Mouse (Mus musculus): ENCODE results near the gene Clk2. TPM values are rescaled to one million over a fixed set of nuclear protein-coding genes. Genes with fewer than 3 reads are reported as not detected.

Gene Clk2
- polyA plus RNA-seq (2016; fragmentation: Nextera tagmentation; extraction: Ambion mirVana), result 18.4 and 32.2 TPM in 2 replicates

GRCm38 (mm10) chr3:89164506-89165267, at the start of gene Clk2:
Gene Clk2, plus strand, starts transcription at chr3:89164795.
- WGBS, result under 1% methylated on average over 78 of the region's 79 CpGs
- H3K27ac ChIP-seq, result peak within 1 kb of the TSS; percentile 99
- peaks cover 4% of the 10 kb centered on the region; the same call in 1 of the 2 replicates for H3K27me3 ChIP-seq (ENCODE audit: insufficient read depth, poor library complexity, severe bottlenecking)
- peak within 1 kb of the TSS; percentile 96 for H3K4me3 ChIP-seq
- H3K4me1 ChIP-seq, result peaks cover 28% of the 10 kb centered on the region
- H3K36me3 ChIP-seq, result peaks cover 28% of the 10 kb centered on the region
- peak; percentile 97 for DNase-seq (ENCODE audit: low spot score)
- no peaks in the 10 kb centered on the region for H3K9me3 ChIP-seq

GRCm38 (mm10) chr3:89115522-89115921, 49.1 kb upstream of the Clk2 start:
- DNase-seq (ENCODE audit: low spot score), result no peak

DNA sequence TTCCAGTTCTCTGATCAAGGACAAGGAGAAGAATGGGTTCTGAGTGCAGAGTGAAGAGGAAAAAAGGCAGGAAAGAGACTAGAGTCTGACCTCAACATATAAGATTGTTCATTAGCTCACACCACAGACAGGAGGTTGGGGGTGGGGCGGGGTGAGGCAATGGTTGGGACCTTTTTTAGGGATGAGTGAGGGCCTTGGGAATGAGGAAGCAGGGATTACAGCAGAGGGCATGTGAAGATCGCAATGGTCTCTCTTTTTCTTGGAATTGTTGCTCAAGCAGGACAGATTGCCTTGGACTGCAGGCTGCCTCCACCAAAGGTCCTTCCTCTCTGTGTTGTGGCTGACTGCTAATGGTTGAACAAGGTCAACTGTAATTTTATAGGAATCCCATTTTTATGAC, 41.3 kb upstream of the Clk2 start:
- Histone ChIP-seq H3K36me3 (no peaks in the 10 kb centered on the region), H3K27ac (no peak overlapping the region), H3K4me1 (0 out of 2 replicates have a peak, but pooled peaks cover 4% of the 10 kb centered on the region), H3K27me3 (ENCODE audit: insufficient read depth, poor library complexity, severe bottlenecking) (no peaks in the 10 kb centered on the region), H3K4me3 (no peak overlapping the region), H3K9me3 (no peaks in the 10 kb centered on the region)
- DNase-seq (ENCODE audit: low spot score), result no peak
- 69% methylated on average over 2 of the region's 2 CpGs for WGBS

More at GRCm38 (mm10) chr3:89115522-89115921, 49.1 kb upstream of the Clk2 start:
- Histone ChIP-seq H3K27ac (no peak overlapping the region), H3K36me3 (no peaks in the 10 kb centered on the region), H3K27me3 (ENCODE audit: insufficient read depth, poor library complexity, severe bottlenecking) (no peaks in the 10 kb centered on the region), H3K4me1 (no peaks in the 10 kb centered on the region), H3K9me3 (0 out of 2 replicates have a peak, but pooled peaks cover 3% of the 10 kb centered on the region), H3K4me3 (no peak overlapping the region)
- WGBS, result 7% methylated on average over 2 of the region's 2 CpGs

DNA sequence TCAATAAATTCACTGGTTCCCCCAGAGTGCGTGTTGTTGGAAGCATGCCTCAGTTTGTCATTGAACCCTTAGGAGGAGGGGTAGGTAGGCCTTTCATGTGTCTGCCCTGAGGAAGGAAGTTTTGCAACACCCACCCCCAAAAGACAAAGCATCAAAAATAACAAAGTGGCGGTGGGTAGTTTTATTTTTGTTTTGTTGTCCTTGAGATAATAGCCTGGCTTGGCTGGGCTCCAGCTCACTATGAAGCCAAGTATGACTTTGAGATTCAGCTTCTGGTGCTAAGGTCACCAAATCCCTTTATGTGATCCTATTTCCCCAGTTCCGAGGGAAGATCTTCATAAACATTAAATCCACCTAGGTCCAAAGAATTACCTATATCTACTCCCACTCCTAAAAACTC, 40.4 kb upstream of the Clk2 start:
- DNase-seq (ENCODE audit: low spot score), result no peak
- 64% methylated on average over 3 of the region's 3 CpGs for WGBS
- no peaks in the 10 kb centered on the region for H3K27me3 ChIP-seq (ENCODE audit: insufficient read depth, poor library complexity, severe bottlenecking)
- H3K4me1 ChIP-seq, result 0 out of 2 replicates have a peak, but pooled peaks cover 4% of the 10 kb centered on the region
- H3K27ac ChIP-seq, result no peak overlapping the region
- H3K36me3 ChIP-seq, result no peaks in the 10 kb centered on the region
- no peaks in the 10 kb centered on the region for H3K9me3 ChIP-seq
- no peak overlapping the region for H3K4me3 ChIP-seq

DNA sequence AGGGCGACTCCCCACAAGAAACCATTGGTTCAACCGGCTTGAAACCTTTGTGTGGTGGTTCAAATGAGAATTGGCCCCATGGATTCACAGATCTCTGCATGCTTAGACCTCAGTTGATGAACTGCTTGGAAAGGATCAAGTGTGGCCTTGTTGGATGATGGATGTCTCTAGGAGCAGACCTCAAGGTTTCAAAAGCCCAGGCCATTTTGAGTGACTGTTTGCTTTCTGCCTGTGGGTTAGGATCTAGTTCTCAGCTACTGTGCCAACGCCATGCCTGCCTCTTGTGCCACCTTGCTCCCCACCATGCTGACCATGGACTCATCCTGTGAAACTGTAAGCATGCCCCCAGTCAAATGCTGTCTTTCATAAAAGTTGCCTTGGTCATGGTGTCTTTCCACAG, 38.6 kb upstream of the Clk2 start:
- Histone ChIP-seq H3K27ac (no peak overlapping the region), H3K4me1 (0 out of 2 replicates have a peak, but pooled peaks cover 4% of the 10 kb centered on the region), H3K4me3 (no peak overlapping the region), H3K9me3 (no peaks in the 10 kb centered on the region), H3K36me3 (no peaks in the 10 kb centered on the region), H3K27me3 (ENCODE audit: insufficient read depth, poor library complexity, severe bottlenecking) (no peaks in the 10 kb centered on the region)
- WGBS, result 84% methylated on average over 3 of the region's 3 CpGs
- no peak for DNase-seq (ENCODE audit: low spot score)

- DNase-seq (ENCODE audit: low spot score), result no peak
- 86% methylated on average over 3 of the region's 3 CpGs for WGBS
Measured at GRCm38 (mm10) chr3:89129908-89130307, 34.7 kb upstream of the Clk2 start.

GRCm38 (mm10) chr3:89131816-89132215, 32.8 kb upstream of the Clk2 start:
- Histone ChIP-seq H3K27me3 (ENCODE audit: insufficient read depth, poor library complexity, severe bottlenecking) (peaks cover 34% of the 10 kb centered on the region; the same call in 1 of the 2 replicates), H3K36me3 (no peaks in the 10 kb centered on the region), H3K4me1 (peaks cover 26% of the 10 kb centered on the region), H3K9me3 (no peaks in the 10 kb centered on the region), H3K4me3 (peak overlapping the region; percentile 53), H3K27ac (peak overlapping the region; percentile 11)
- 51% methylated on average over 4 of the region's 4 CpGs for WGBS
- DNase-seq (ENCODE audit: low spot score), result no peak

More at GRCm38 (mm10) chr3:89129908-89130307, 34.7 kb upstream of the Clk2 start:
- H3K27me3 ChIP-seq (ENCODE audit: insufficient read depth, poor library complexity, severe bottlenecking), result peaks cover 24% of the 10 kb centered on the region; the same call in 1 of the 2 replicates
- H3K27ac ChIP-seq, result no peak overlapping the region
- H3K4me1 ChIP-seq, result peaks cover 26% of the 10 kb centered on the region
- no peaks in the 10 kb centered on the region for H3K9me3 ChIP-seq
- no peaks in the 10 kb centered on the region for H3K36me3 ChIP-seq
- H3K4me3 ChIP-seq, result no peak overlapping the region

GRCm38 (mm10) chr3:89132285-89133062, 32.1 kb upstream of the Clk2 start:
- DNase-seq (ENCODE audit: low spot score), result peak; percentile 96
- Histone ChIP-seq H3K27me3 (ENCODE audit: insufficient read depth, poor library complexity, severe bottlenecking) (peaks cover 34% of the 10 kb centered on the region; the same call in 1 of the 2 replicates), H3K4me3 (peak overlapping the region; percentile 53), H3K9me3 (no peaks in the 10 kb centered on the region), H3K4me1 (peaks cover 26% of the 10 kb centered on the region), H3K27ac (peak overlapping the region; percentile 75), H3K36me3 (no peaks in the 10 kb centered on the region)
- WGBS, result 10% methylated on average over 30 of the region's 30 CpGs

- no peaks in the 10 kb centered on the region for H3K9me3 ChIP-seq
- H3K27ac ChIP-seq, result peak overlapping the region; percentile 75
- no peak for DNase-seq (ENCODE audit: low spot score)
- H3K4me1 ChIP-seq, result peaks cover 26% of the 10 kb centered on the region
- H3K27me3 ChIP-seq (ENCODE audit: insufficient read depth, poor library complexity, severe bottlenecking), result peaks cover 34% of the 10 kb centered on the region; the same call in 1 of the 2 replicates
- H3K4me3 ChIP-seq, result no peak overlapping the region
- WGBS, result 56% methylated on average over 7 of the region's 7 CpGs
- no peaks in the 10 kb centered on the region for H3K36me3 ChIP-seq
Measured at GRCm38 (mm10) chr3:89133063-89133450, 31.5 kb upstream of the Clk2 start.

DNA sequence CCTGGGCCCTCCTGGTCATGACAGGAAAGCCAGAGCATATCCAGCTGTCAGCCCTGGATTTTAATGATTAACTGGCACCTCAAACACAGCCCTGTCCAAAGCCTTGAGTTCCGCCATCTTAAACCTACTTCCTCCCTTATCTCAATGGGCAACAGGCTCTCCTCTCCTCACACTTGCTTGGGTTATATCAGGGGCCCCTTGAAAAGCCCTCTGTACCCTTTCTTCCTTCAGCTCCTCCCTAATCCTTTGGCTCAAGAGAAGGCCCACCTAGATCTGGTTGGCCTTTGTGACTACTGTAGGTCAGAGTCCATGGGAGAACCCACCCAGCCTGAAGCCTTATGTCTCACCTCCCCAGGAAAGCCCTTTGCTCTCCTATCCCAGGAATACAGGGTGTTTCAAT, 30.8 kb upstream of the Clk2 start:
- no peak for DNase-seq (ENCODE audit: low spot score)
- WGBS, result 63% methylated on average over 1 of the region's 1 CpGs
- Histone ChIP-seq H3K27ac (peak overlapping the region; percentile 75), H3K4me3 (no peak overlapping the region), H3K27me3 (ENCODE audit: insufficient read depth, poor library complexity, severe bottlenecking) (peaks cover 34% of the 10 kb centered on the region; the same call in 1 of the 2 replicates), H3K36me3 (no peaks in the 10 kb centered on the region), H3K4me1 (peaks cover 26% of the 10 kb centered on the region), H3K9me3 (no peaks in the 10 kb centered on the region)

DNA sequence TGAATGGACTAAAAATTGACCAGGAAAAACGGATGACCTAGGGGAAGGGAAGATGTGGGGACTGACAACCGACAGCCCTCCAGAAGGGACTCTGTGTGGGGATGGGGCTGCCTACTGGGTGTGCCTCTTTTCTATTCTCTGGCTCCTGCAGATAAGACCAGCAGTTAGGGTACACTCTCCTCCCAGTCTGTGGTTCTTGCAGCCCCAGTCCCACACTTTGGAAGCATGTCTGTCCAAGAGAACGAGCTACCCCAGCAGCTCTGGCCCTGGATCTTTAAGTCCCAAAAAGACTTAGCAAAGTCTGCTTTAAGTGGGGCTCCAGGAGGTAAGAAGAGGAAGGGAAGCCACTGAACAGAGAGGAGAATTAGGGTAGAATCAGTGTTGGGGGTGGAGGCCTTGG, 28.6 kb upstream of the Clk2 start, which contains the start of gene Pklr:
TSS of gene Pklr (plus strand) at position 185 of the 400 bp plus-strand sequence.
- Histone ChIP-seq H3K36me3 (no peaks in the 10 kb centered on the region), H3K4me3 (peak within 1 kb of the TSS; percentile 38), H3K4me1 (peaks cover 26% of the 10 kb centered on the region), H3K27ac (peak within 1 kb of the TSS; percentile 59; the same call in 1 of the 2 replicates), H3K27me3 (ENCODE audit: insufficient read depth, poor library complexity, severe bottlenecking) (peaks cover 34% of the 10 kb centered on the region; the same call in 1 of the 2 replicates), H3K9me3 (no peaks in the 10 kb centered on the region)
- WGBS, result 43% methylated on average over 3 of the region's 3 CpGs
- DNase-seq (ENCODE audit: low spot score), result peak; percentile 87

DNA sequence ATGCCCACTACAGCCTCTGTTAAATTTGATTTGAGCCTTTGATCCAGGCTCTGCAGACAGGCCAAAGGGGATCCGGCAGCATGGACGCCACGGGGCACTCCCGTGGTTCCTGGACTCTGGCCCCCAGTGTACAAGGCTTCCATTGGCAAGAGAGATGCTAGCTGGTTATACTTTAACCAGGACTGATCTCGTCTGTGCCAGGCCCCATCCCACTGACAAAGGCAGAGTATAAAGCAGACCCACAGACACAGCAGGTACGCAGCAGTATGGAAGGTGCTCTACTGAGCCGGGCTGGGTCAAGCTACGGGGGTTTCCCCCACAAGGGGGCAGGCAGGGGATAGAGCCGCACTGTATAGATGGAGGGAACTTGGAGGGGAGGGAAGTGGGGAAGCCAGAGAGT, 28.2 kb upstream of the Clk2 start:
- H3K27me3 ChIP-seq (ENCODE audit: insufficient read depth, poor library complexity, severe bottlenecking), result peaks cover 34% of the 10 kb centered on the region; the same call in 1 of the 2 replicates
- peaks cover 26% of the 10 kb centered on the region for H3K4me1 ChIP-seq
- no peak for DNase-seq (ENCODE audit: low spot score)
- no peaks in the 10 kb centered on the region for H3K9me3 ChIP-seq
- H3K27ac ChIP-seq, result peak overlapping the region; percentile 59; the same call in 1 of the 2 replicates
- peak overlapping the region; percentile 38 for H3K4me3 ChIP-seq
- no peaks in the 10 kb centered on the region for H3K36me3 ChIP-seq
- WGBS, result 40% methylated on average over 9 of the region's 9 CpGs
